Mouse (Mus musculus) hematopoietic stem cell, adult 5-6 weeks (primary cell): ENCODE measurements around the gene Nav2. TPM values are rescaled to one million over a fixed set of nuclear protein-coding genes. Genes with fewer than 3 reads are reported as not detected.

Source experiments
- ATAC-seq, 2 experiments: fragments of 125-278 bp in 1 of 2; replicated peaks in 1 of 2; 2 replicates each; pipeline ENCODE4 v1.8.0; 2016 to 2017; ENCODE audit warnings: inconsistent platforms in 2 of 2, mild to moderate bottlenecking in 2 of 2, moderate number of reproducible peaks in 2 of 2, low read depth in 1 of 2, moderate TSS enrichment in 1 of 2; ENCODE audit not compliant: low FRiP score in 2 of 2, poor library complexity in 2 of 2, severe bottlenecking in 2 of 2, insufficient read depth in 1 of 2, low TSS enrichment in 1 of 2
- total RNA-seq: library from RNA; stranded (forward); fragments of 172-1452, 232-1000 nt; gene quantifications from 2 replicates; pipeline ENCODE4 v1.2.3, GENCODE M21; 2017

The Nav2 gene
- total RNA-seq, 1 experiment from 2014 or later: 7.4 TPM

DNA sequence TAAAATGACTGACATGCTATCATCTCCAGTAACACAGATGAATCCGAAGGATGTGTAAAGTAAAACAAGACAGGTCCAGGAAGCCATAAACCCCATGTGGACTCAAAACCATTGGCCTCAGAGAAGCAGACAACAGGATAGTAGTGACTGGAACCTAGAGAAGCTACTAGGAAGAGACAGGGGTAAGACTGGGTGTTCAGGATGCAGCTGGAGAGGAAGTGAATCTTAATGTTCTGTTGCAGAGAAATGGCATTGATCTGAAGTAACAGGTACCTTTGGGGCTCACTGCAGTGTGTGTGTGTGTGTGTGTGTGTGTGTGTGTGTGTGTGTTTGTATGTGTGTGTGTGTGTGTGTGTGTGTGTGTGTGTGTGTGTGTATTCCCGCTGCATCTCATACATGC is 231.2 kb downstream of the Nav2 start:
- no peak for ATAC-seq

DNA sequence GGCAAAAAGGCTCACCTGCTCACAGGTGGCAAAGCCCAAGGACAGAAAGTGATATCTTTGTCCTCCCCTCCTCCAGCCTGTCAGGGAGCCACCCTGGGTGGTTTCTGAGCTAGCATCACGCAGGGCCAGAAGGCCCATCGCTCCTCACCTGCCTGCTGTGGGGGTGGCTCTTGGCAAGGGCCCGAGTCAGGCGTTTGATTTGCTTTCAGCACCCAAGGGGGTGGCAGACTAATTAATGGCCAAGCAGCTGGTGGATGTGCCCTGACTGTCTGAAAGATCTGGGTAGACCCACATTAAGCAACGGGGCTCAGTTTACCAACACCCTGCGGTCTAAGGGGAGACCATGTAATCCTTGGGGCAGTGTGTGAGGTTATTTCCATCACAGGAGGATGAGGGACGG is 235.4 kb downstream of the Nav2 start:
- no peak for ATAC-seq

DNA sequence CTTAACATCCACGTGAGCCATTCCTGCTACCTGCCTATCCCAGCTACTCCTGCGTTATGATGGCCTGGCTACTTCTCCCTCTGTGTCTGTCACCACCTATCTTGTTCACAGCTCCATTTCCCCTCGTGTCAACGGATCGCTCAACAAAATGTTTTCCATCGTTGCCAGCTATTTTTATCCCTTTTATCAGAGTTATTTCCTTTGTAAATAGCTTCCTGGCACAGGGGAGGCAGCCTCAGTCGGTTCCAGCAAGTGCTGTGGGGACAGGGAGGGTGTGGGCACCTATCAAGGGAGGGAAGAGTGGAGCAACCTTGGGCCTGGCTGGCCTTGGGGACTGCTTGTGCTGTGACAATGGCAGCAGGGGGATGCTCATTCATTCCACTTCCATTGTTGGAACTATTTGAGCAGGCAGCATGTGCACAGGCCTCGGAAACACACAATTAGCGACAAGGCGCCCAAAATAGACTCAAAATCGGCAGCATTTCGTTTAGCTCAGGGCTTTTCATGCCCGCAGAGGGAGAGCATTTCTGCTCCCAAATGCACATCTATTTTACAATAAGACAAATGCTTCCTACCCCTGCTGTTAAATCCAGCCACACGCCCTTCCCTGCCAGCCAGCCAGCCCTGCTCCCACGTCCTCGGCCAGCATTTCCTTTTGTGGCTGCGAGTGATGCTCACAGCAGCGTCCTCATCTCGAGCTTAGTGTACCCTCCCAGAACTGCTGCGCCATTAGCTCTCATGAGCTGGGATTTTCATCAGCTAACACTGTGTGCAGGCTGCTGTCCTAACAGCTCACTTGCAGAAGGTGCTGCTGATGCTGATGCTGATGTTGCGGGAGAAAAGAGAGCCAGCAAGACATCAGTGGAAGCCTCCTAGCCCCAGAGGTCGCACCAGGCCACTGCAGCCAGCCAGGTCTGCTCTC is 237.5 kb downstream of the Nav2 start:
- ATAC-seq: peak in 1 of 2 experiments; percentile 44; a peak in 1 of 4 replicates

DNA sequence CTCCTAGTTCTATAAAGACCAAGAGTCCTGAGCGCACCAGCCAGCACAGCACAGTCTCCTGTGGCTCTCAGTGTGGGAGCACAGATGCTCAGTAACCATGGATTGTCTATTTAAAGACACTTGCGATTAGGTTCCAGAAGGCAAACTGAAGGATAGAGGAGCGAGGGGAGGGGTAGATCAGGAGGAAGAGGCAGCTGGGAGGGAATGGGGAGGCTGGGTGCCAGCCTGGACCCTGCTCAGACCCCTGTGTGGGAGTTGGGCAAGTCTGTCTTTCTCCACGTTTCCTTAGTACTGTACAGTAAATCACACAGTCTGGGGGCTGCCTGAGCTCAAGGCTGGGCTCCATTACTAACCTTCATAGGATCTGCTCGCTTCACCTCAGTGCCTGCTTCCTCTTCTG is 243.8 kb downstream of the Nav2 start:
- peak; percentile 44 to 52; a peak in 1 of 4 replicates for ATAC-seq

DNA sequence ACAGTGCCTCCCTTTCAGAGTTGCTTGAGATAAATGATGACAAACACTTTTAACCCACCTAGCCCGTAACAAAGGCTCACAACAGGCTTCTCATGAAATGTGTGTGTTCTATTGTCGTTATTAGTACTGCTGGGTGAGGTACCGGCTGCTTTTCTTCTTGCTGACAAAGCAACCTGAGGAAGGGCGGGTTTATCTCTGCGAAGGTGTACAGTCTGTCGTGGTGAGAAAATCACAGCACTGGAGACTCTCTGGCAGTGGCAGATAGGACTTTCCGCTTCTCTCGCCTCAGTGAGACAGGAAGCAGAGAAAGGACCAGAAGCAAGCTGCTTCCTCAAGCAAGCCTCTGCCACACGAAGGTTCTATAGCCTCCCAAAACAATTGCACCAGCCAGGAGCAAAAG is 244.2 kb downstream of the Nav2 start:
- ATAC-seq: peak in 1 of 2 experiments; percentile 42; a peak in 1 of 4 replicates

DNA sequence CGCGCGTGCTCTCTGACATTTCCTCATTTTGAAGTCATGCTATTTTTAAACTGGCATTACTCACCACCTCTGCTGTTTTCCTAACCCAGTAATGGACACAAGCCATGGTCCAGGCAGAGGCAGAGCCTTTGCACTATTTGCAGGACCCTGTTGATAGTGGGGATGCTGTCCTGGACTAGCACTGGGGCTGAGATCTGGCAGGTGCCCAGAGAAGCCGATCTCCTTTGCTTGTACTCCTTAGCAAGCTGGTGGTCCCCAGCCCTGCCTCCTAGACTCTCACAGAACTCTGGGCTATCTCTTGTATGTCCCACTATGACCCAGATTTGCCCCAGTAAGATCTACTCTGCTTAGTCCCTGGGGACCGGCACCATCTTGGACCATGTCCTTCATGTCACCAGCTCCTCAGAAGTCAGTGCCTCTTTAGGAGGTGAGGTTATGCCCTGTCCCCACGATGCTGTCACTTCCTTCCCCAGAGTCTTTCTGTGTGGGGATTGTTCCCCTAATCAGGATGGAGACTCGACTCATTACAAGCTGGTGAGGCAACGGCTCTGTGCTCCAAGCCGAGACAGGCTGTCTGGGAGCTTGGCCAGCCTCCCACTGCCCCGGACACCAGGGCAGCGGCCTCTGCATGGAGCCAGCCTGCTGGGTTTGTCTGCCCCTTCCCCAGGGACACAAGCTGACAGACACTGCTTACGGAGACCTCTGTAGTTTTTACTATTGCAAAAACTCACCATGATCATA is 250.3 kb downstream of the Nav2 start:
- ATAC-seq: 0 out of 4 replicates have a peak, but pooled peaks have one; percentile 21 to 42

DNA sequence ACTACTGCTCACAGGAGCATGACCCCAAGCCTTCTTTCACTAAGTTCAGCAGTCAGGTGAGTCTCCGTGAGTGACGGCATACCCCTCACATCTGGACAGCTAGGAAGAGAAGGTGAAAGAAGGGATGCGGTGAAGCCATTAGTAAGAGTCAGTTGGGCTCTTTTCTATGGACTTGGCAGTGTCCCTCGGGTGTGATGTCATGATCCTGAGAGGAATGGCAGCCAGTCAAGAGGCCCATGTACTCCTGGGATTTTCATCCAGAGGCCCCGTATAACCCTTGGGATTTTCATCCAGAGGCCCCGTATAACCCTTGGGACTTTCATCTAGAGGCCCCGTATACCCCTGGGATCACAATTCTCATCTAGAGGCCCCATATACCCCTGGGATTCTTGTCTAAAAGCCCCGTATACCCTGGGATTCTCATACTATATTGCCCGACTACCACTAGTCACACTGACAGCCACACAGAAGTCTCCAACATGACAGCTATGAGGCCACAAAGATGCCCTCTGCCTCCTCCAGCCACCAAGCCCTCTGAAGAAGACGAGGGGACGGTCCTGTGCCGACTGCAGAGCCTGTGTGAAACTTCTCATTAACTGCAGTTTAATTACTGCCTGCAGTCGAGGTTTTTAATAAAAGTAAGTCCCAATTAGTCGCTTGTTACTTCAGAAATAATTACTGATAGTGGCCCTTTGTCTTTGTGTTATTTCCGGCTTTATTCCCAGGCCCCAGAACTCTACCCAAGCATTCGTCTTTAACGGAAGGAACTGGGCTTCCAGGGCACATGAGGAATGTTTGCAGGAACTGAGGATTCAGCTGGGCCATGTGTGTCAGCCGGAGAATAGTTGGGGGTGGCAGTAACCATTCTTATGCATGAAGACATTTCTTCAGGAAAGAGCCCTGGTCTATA is 251.4 kb downstream of the Nav2 start:
- no peak for ATAC-seq

DNA sequence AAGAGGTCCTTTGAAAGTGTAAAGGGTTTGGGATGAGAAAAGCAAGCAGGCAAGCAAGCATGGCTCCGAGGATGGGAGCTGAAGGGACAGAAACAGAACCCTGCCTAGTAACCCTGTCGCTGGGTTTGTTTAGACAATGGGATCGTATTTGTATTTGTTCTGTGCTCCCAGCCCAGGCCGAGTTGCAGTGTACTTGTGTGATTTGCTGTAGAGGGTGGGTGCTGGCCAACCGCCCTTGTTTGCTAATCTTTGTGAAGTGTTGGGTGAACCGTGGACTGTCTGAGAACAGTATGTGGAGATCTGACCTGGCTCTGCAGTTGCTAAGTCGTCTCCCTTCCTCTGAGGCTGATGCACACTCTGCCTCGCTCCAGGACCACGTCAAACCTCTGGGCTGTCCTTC is 253.6 kb downstream of the Nav2 start:
- ATAC-seq: no peak

DNA sequence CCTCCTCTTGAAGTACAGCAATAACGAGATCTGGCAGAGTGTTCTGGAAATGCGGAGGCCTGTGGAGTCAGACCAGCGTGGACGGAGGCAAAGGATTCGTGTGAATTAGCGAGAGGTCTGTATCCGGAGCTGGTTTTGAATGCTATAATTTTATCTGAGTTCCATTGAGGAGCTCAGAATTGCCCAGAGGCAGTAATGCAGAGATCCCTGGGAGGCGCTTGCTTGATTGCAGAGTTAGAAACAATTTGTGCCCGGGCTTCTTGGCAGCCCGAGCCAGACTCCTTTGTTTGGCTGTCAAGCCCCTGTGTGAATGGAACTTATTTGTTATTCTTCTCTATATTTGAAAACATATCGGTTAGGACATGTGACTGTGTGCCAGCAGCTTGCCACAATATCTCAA is 255.3 kb downstream of the Nav2 start:
- no peak for ATAC-seq

DNA sequence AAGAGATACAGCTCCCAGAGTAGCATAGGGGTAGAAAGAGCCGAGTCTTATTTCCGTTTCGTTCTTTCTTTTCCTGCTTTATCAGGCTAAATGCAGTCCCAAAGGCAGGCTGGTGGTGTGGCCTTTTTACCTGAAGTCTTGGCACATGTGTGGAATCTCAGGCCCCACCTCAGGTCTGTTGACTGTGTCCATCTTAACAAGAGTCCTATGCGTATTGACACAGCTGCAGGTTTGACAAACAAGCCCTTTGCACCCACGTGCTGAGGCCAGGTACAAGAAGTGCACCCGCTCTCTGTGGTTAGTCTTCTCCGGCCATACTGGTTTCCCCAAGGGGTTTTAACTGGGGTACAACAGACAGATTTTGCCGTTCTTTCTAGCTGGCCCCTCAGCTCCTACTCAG is 256.4 kb downstream of the Nav2 start:
- ATAC-seq: no peak

DNA sequence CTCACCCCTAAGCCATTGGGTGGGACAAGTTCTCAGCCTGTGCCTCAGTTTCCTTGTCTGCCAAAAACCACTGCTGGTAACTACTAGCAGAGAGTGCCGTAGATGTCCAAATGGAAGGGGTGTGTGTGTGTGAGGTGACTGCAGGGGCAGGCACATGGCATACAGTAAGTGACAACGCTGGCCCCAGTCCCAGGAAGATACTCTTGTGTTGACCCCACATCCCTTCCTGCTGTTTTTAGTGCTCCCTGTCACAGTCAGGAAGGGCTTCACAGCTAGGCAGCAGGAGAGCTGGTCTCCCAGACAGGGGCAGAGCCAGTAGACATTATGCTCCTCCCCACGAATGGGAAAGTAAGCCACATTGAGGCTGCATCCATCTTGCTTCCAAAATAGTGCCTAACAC is 264.4 kb downstream of the Nav2 start:
- no peak for ATAC-seq

DNA sequence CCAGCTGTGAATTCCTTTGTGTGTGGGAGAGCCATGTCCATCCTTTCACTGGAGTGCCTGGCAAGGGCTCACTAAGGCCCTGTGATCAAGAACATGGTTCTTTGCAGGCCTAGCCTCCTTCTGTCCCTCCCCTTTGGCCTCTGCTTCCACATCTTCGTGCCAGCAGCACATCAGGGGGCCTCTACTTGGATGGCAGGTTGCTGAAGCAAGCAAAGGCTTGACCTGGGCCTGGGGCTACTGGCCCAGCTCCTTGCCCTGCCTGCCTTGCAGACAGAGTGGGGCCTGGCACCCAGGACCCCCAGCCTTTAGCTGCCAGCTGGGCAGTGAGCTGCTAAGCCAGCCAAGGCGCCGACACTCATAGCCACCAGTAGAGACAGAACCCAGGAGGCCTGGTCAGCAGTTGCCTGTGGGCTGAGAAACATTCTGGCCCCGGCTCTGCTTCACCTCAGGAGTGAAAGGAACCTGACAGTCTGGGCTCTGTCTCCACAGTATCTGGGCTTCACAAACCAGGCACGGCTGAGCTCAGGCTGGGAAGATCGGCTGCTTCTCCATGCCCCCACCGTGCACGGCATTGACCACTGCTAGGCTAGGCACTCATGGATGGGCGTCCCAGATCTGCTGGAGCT is 267.4 kb downstream of the Nav2 start:
- no peak for ATAC-seq

DNA sequence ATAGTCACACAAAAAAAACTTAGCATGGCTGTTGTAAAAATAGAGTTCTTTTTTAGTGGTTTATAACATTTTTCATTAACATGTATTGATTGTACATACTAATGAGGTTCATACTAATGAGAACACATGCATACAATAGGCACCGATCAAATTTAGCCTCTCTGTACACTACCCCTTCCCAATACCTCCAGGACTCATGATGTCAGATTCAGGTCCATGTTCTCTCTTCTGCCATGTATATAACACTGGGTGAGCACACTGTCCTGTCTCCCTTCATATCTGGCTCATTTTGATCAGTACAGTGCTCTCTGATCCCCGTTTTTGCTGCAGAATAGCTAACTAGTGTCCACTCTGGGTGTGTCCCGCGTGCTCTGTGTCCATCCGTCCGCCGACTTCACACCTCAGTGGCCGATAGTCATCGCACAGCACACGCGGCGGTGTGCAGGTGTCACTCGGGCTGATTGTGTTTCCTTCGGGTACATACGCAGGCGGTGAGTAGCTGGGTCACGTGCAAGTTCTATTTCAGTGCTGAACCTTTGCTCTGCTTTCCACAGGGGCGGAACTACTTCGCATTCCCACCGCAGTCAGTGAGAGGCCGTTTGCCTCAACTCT is 268.2 kb downstream of the Nav2 start:
- ATAC-seq: no peak

DNA sequence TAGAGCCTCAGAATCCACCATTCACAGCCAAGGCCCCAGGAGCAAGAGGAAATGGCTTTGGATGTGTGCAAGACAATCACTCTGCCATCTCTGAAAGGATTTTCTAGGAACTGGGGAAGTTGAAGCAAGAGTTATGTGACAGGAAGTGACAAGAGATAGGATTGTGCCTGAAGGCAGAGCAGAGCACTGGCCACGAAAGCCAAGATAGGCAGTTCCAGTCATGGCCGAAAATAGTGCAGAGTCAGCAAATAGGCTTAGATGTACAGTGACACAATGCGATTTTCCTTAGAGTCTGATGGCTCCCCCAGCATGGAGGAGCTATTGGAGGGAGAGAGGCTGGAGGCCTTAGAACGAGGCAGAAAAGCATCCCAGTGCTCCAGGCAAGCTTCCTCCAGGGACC is 269.7 kb downstream of the Nav2 start:
- ATAC-seq: no peak

DNA sequence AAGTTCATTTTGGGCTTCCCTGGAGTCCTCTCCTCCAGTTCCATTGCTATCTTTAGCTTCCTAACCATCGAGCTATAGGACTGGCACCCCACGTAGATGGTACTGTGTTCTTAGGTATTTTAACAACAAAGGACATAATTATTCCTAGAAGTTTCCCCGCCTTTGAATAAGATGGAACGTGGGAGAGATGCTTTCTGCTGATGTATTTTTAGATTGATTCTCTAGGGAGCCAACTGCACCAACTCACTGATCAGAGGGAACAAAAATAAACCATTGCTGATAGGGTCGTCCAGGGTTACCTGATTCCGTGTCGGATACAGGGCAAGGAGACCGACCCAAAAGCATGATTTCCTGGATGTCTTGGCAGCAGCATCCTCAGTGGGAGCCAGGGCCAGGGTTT is 272.5 kb downstream of the Nav2 start:
- ATAC-seq: no peak

DNA sequence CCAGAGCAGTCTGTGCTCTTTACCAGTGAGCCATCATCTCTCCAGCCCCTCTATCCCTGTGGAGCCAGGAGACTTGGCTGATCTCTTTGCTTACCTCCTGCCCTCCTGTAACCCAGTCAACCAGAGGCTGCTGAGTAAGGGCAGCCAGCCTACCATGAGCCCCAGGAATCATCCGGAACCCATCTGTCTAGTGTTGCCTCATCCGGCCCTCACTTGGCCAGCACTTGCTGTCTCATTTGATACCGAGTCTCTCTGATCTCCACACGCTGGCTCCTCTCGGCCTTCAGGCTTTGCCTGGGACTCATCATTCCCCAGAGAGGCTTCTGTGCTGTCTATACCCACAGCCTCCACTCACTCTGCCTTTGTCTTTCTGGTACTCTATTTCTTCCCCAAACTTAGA is 273.9 kb downstream of the Nav2 start:
- ATAC-seq: no peak

DNA sequence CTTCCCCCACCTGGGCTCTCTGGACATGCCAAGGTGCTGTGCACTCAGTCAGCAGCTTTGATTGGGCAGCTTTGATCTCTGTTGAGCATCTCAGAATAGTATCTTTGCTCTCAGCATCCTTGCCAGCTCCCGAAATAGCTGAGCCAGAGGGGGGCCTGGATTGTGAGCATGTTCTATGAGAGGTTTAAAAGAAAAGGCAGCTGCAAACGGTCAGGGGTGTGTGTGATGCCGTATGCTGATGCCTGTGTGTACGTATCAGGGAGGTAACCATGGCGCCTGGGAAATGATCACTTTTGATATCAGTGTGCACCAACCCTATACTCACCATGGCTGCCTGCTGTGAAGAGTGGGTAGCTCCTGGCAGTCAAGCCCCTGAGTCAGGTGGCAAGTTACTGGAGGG is 275.2 kb downstream of the Nav2 start:
- no peak for ATAC-seq
